Mouse (Mus musculus): ENCODE results near the gene Ptprm. TPM values are rescaled to one million over a fixed set of nuclear protein-coding genes. Genes with fewer than 3 reads are reported as not detected.
A peak's percentile ranks its signal among the peaks of the same experiment; 100 is the strongest.

The Ptprm gene
- polyA plus RNA-seq, 1 experiment from 2014 or later = 12.6 TPM

DNA sequence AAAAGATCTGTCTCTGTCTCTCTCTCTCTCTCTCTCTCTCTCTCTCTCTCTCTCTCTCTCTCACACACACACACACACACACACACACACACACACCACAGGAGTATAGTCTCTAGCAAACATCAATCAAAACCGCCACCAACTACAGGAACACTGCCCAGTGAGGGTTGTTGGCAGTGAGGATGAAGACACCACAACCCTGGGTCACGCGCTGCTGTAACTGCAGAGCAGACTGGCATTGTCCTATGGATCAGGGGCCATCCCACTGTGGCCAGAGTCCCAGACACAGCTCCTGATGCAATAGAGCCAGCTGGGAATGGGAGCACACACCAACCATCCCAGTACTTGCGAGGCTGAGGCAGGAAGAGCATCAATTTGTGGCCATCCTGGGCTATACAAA, 220.0 kb downstream of the Ptprm start:
- Histone ChIP-seq H3K4me3 (replicated peaks) (no peak overlapping the region), H3K9me3 (no peaks in the 10 kb centered on the region), H3K27ac (no peak overlapping the region), H3K9ac (replicated peaks) (no peak overlapping the region), H3K27me3 (0 out of 2 replicates have a peak, but pooled peaks cover 2% of the 10 kb centered on the region), H3K36me3 (no peaks in the 10 kb centered on the region), H3K4me2 (no peak overlapping the region), H3K4me1 (replicated peaks) (peaks cover 14% of the 10 kb centered on the region)
- ATAC-seq (ENCODE audit: insufficient number of reproducible peaks, insufficient read depth, low FRiP score, low TSS enrichment, low read depth) = 0 out of 2 replicates have a peak, but pooled peaks have one; percentile 56
- 87% methylated on average over 4 of the region's 4 CpGs for WGBS

DNA sequence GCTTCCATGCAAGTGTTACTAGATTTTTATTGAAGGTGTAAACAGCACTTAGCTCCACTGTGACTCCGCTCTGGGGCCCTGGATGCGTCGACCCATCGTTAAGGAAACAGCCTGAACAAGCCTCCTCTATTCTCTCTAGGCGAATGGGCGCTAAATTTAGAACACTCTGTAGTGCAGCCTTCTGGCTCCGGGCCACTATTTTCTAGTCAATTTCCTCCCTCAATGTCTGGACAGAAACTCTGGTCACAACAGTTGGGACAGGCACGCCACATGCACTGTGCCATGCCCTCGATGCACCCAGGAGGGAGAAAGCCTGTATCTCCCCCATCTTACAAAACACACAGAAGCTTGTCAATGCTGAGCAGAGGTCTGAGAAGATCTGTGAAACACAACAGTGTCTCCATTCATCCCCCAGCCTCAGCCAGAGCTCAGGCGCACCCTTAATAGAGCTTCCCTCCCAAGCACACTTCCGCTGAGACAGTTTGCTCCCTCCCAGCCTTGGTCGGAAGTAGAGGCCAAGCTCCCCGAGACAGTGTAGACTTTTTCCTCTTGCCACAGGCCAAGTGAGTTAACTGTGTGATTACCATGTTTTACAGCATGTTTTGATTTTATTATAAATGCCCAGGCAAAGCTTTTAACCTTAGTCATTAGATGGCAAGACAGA, 220.7 kb downstream of the Ptprm start:
- ATAC-seq (ENCODE audit: insufficient number of reproducible peaks, insufficient read depth, low FRiP score, low TSS enrichment, low read depth) = peak; percentile 59
- Histone ChIP-seq H3K27ac (peak overlapping the region; percentile 69), H3K4me3 (replicated peaks) (no peak overlapping the region), H3K27me3 (0 out of 2 replicates have a peak, but pooled peaks cover 2% of the 10 kb centered on the region), H3K4me2 (peak overlapping the region; percentile 9), H3K9ac (replicated peaks) (no peak overlapping the region), H3K4me1 (replicated peaks) (peaks cover 15% of the 10 kb centered on the region), H3K36me3 (no peaks in the 10 kb centered on the region), H3K9me3 (no peaks in the 10 kb centered on the region)
- 35% methylated on average over 13 of the region's 13 CpGs for WGBS

DNA sequence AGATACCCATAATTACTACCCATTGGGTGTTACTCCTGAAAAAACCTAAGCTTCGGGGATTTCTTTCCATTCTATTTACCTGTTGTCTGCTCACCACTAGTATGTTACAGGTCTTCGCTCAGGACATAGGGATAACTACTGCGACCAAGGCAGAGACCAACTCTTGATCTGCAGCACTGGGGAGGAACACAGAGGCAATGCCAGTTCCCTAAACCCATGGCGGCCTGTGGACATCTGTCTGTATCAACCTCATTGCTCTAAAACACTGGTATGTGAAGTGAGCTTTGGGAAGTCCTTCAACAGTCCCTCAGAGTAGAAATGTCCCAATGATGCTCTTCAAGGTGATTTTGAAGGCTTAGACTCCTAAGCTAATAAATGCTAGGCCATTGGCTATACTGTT, 221.2 kb downstream of the Ptprm start:
- Histone ChIP-seq H3K27me3 (0 out of 2 replicates have a peak, but pooled peaks cover 2% of the 10 kb centered on the region), H3K36me3 (no peaks in the 10 kb centered on the region), H3K4me3 (replicated peaks) (no peak overlapping the region), H3K4me1 (replicated peaks) (peaks cover 17% of the 10 kb centered on the region), H3K9me3 (no peaks in the 10 kb centered on the region), H3K4me2 (no peak overlapping the region), H3K27ac (peak overlapping the region; percentile 69), H3K9ac (replicated peaks) (no peak overlapping the region)
- ATAC-seq (ENCODE audit: insufficient number of reproducible peaks, insufficient read depth, low FRiP score, low TSS enrichment, low read depth) = no peak
- 92% methylated on average over 4 of the region's 4 CpGs for WGBS

DNA sequence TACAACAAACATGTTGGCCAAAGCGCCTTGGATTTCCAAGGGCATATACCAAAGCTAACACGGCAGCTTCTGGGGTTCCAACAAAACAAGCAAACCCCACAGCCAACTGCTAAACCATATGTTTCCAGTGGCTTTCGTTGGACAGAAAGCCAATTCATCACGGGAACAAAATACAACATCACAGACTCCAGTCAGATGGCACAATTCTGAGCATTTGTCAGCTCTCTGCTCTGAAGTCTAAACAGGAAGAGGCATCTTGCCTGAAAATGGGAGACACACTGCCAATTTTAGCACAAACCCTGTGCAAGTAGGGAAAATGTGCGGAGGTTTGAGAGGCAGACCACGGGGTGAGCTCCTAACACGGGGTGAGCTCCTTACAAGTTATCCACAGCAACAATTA, 226.7 kb downstream of the Ptprm start:
- Histone ChIP-seq H3K4me1 (replicated peaks) (peaks cover 14% of the 10 kb centered on the region; the same call in 1 of the 2 replicates), H3K27ac (no peak overlapping the region), H3K27me3 (no peaks in the 10 kb centered on the region), H3K36me3 (no peaks in the 10 kb centered on the region), H3K4me3 (replicated peaks) (no peak overlapping the region), H3K9me3 (no peaks in the 10 kb centered on the region), H3K4me2 (no peak overlapping the region), H3K9ac (replicated peaks) (no peak overlapping the region)
- no peak for ATAC-seq (ENCODE audit: insufficient number of reproducible peaks, insufficient read depth, low FRiP score, low TSS enrichment, low read depth)
- 77% methylated on average over 7 of the region's 7 CpGs for WGBS

DNA sequence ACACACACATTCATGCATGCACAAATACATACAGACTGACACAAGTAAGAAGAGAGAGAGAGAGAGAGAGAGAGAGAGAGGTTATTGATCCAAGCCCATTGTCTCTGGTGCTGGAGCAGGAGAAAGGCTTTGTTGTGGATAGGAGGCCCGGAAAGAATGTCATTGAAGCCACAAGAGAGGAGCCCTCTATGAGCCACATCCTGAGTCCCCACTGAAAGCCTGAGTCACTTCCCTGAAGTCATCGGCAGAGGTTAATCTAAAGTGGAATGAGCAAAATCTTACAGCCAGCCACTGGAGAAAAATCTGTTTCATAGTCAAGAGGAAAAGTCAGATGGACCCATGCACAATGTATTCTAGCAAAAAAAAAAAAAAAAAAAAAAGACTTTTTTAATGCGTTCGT, 228.7 kb downstream of the Ptprm start:
- Histone ChIP-seq H3K4me2 (no peak overlapping the region), H3K27ac (no peak overlapping the region), H3K4me3 (replicated peaks) (no peak overlapping the region), H3K4me1 (replicated peaks) (peaks cover 12% of the 10 kb centered on the region; the same call in 1 of the 2 replicates), H3K9ac (replicated peaks) (no peak overlapping the region), H3K27me3 (no peaks in the 10 kb centered on the region), H3K9me3 (no peaks in the 10 kb centered on the region), H3K36me3 (no peaks in the 10 kb centered on the region)
- no peak for ATAC-seq (ENCODE audit: insufficient number of reproducible peaks, insufficient read depth, low FRiP score, low TSS enrichment, low read depth)
- WGBS = 81% methylated on average over 4 of the region's 4 CpGs

DNA sequence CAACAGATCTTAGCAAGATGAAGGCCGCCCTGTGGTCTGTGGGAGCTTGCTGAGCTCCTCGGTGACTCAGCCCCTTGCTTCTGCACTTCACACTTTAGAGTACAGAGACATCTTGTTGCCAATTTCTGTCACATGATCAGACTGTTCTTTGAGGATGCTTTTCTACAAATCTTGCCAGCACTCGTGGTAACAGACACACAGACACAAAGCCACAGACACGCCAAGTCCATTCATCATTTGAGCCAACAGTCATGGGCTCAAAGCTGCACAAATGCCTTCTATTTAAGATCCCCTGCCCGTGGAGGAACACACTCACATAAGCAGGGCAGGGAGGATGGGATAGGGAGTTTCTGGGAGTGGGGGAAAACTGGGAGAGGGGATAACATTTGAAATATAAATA, 230.0 kb downstream of the Ptprm start:
- Histone ChIP-seq H3K4me3 (replicated peaks) (no peak overlapping the region), H3K9ac (replicated peaks) (no peak overlapping the region)
- WGBS = 79% methylated on average over 5 of the region's 5 CpGs

DNA sequence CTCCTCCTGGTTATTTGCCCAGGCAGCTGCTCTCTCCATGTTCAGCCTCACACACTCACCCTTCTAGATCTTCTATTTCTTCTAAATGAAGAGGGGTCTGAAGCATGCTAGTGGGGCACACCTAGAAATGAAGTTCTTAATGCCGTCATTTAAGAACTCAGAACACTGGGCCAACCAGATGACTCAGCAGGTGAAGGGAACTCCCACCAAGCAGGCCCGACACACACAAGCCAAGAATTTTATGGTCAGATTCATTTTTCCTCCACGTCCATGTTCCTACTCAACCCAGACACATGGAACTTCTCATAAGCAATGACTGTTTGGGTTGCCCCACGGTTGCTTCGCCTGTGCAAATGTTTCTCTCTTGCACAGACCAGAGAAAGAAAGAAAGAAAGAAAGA, 230.5 kb downstream of the Ptprm start:
- Histone ChIP-seq H3K4me2 (no peak overlapping the region), H3K4me3 (replicated peaks) (no peak overlapping the region), H3K9me3 (no peaks in the 10 kb centered on the region), H3K27me3 (no peaks in the 10 kb centered on the region), H3K27ac (no peak overlapping the region), H3K9ac (replicated peaks) (no peak overlapping the region), H3K4me1 (replicated peaks) (peaks cover 12% of the 10 kb centered on the region; the same call in 1 of the 2 replicates), H3K36me3 (no peaks in the 10 kb centered on the region)
- ATAC-seq (ENCODE audit: insufficient number of reproducible peaks, insufficient read depth, low FRiP score, low TSS enrichment, low read depth) = no peak
- 70% methylated on average over 5 of the region's 5 CpGs for WGBS

More for the DNA sequence above, 230.0 kb downstream of the Ptprm start:
- H3K4me2 ChIP-seq = no peak overlapping the region
- H3K4me1 ChIP-seq (replicated peaks) = peaks cover 12% of the 10 kb centered on the region; the same call in 1 of the 2 replicates
- H3K27me3 ChIP-seq = no peaks in the 10 kb centered on the region
- ATAC-seq (ENCODE audit: insufficient number of reproducible peaks, insufficient read depth, low FRiP score, low TSS enrichment, low read depth) = no peak
- H3K27ac ChIP-seq = no peak overlapping the region
- no peaks in the 10 kb centered on the region for H3K9me3 ChIP-seq
- H3K36me3 ChIP-seq = no peaks in the 10 kb centered on the region

DNA sequence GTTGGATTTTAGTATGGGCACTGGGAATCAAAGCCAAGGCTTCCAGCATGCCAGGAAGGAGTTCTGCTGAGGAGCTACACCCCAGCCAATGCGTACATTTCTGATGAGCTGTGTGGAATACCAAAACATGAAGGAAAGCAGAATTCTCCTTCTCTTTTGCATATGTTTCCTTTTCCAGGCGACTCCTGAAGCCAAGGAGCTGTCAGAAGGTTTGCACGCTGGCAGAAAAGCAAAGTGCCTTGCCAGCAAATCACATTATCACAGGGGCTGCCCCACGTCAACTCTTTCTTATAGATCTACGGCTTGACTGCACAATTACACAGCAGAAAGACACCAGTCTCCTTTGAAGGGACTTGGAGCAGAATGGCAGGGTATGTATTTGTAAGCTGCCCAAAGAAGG, 233.4 kb downstream of the Ptprm start:
- 88% methylated on average over 5 of the region's 5 CpGs for WGBS
- ATAC-seq (ENCODE audit: insufficient number of reproducible peaks, insufficient read depth, low FRiP score, low TSS enrichment, low read depth) = no peak
- Histone ChIP-seq H3K9ac (replicated peaks) (no peak overlapping the region), H3K27ac (no peak overlapping the region), H3K4me2 (no peak overlapping the region), H3K36me3 (no peaks in the 10 kb centered on the region), H3K4me1 (replicated peaks) (peaks cover 4% of the 10 kb centered on the region; the same call in 1 of the 2 replicates), H3K4me3 (replicated peaks) (no peak overlapping the region), H3K27me3 (no peaks in the 10 kb centered on the region), H3K9me3 (no peaks in the 10 kb centered on the region)

DNA sequence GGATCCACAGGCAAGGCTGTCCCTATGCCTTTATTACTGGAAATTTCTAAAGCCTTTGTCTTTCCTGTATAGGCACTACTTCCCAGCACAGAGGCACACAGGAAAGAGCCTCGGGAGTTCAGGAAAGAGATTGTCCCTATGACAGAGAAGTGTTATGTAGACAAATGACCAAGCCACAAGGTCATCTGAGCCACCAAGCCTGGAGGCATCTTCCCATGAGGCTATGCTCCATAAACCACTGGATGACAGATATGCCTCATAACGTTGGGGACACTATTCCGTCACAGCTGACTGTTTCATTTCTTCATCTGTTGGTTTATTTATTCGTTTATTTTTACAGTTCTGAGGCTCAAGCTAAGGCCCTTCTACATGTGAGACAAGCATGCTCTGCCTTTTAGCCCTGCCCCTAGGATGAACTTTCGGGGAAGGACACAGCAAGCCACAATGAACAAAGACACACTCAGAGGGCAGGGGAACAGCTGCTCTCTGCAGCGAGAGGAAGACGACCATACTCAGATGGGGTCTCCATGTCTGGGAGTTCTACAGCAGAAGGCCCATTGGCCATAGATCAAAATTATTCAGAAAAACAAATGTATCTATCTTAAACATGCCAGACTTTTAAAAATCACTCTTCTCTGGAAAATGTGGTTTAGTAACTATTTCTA, 235.4 kb downstream of the Ptprm start:
- Histone ChIP-seq H3K27ac (no peak overlapping the region), H3K4me1 (replicated peaks) (peaks cover 4% of the 10 kb centered on the region; the same call in 1 of the 2 replicates), H3K9ac (replicated peaks) (no peak overlapping the region), H3K4me2 (no peak overlapping the region), H3K36me3 (no peaks in the 10 kb centered on the region), H3K27me3 (no peaks in the 10 kb centered on the region), H3K4me3 (replicated peaks) (no peak overlapping the region), H3K9me3 (no peaks in the 10 kb centered on the region)
- no peak for ATAC-seq (ENCODE audit: insufficient number of reproducible peaks, insufficient read depth, low FRiP score, low TSS enrichment, low read depth)
- WGBS = 73% methylated on average over 7 of the region's 7 CpGs

DNA sequence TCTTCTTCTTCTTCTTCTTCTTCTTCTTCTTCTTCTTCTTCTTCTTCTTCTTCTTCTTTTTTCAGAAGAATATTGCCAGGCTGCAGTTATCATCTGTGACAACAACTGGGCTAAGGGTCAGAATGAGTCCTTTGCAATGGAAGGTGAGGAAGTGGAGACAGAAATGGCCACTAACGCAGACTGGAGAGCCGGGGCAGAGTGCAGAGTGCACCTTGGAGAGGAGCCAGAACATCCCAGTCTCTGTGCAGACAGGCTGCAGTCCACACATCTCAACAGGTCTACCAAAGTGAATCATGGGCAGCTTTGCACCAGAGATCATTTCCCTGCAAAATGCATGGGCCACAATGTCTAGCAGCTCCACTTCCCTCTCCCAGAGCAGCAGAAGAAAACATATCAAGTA, 239.4 kb downstream of the Ptprm start:
- Histone ChIP-seq H3K27ac (no peak overlapping the region), H3K9me3 (no peaks in the 10 kb centered on the region), H3K4me3 (replicated peaks) (no peak overlapping the region), H3K4me1 (replicated peaks) (no peaks in the 10 kb centered on the region), H3K36me3 (no peaks in the 10 kb centered on the region), H3K4me2 (no peak overlapping the region), H3K9ac (replicated peaks) (no peak overlapping the region), H3K27me3 (no peaks in the 10 kb centered on the region)
- no peak for ATAC-seq (ENCODE audit: insufficient number of reproducible peaks, insufficient read depth, low FRiP score, low TSS enrichment, low read depth)
- WGBS = 88% methylated on average over 2 of the region's 2 CpGs

DNA sequence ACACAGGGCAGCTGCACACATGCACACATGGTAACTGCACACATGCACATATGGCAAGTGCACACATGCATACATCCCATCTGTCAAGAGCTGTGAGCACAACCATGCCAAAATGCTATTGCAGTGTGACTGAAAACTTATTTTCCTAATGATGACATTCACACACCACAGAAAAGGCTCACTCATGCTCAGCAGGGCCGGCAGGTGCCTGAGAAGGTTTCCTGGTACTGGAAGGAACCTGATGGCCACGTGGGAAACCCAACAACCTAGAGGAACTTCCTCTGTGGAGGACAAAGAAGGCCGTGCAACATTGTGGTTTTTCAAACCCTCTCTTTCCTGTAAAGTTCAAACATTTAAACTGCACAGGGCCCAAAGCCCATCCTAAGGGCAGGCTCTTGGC, 241.6 kb downstream of the Ptprm start:
- no peak overlapping the region for H3K4me2 ChIP-seq
- H3K9ac ChIP-seq (replicated peaks) = no peak overlapping the region
- no peak overlapping the region for H3K4me3 ChIP-seq (replicated peaks)
- no peaks in the 10 kb centered on the region for H3K9me3 ChIP-seq
- H3K36me3 ChIP-seq = no peaks in the 10 kb centered on the region
- H3K27me3 ChIP-seq = no peaks in the 10 kb centered on the region
- 72% methylated on average over 3 of the region's 3 CpGs for WGBS
- H3K4me1 ChIP-seq (replicated peaks) = no peaks in the 10 kb centered on the region; the same call in 1 of the 2 replicates
- H3K27ac ChIP-seq = no peak overlapping the region
- no peak for ATAC-seq (ENCODE audit: insufficient number of reproducible peaks, insufficient read depth, low FRiP score, low TSS enrichment, low read depth)

Data from limb, embryonic 12.5 days (tissue).